Mouse (Mus musculus) adrenal gland, adult (tissue): ENCODE measurements around the gene Plg.

ENCODE experiments used
- DNase-seq, 2 experiments: peaks; one replicate each; pipeline ENCODE4 v3.0.0; 2022 to 2023; ENCODE audit warnings: low spot score in 1 of 2; ENCODE audit not compliant: inconsistent age in 2 of 2

The Plg gene

DNA sequence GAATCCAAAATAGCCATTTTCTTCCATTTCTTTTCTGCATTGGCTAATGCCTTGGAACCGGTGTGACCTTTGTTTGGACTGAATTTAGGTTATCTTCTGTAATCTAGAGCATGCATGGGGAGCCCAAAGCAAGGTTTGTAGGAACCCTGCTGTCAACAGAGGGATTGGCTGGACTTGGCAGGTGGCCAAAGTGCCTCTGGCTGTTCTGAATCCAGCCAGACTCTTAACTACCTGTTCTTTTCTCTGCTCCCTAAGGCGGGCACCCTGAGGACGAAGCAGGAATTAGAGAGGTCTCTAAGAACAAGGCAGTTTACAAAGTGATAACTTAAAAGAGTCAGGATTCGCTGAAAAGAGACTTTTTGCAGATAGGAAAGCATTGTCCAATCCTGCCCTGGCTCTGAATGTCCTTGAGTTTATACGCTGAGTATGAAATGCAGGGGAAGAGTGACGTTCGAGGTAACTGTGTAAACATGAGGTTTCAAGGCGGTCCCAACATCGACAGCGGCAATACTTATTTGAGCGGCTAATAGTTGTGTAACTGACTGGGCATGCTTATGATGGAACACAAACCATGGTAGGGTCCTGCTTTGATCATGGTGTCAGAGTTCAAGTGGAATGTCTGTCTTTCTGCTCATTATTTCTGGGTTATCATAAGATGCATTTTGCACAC, 74.6 kb downstream of the Plg start:
- peak; percentile 7 to 64 for DNase-seq

DNA sequence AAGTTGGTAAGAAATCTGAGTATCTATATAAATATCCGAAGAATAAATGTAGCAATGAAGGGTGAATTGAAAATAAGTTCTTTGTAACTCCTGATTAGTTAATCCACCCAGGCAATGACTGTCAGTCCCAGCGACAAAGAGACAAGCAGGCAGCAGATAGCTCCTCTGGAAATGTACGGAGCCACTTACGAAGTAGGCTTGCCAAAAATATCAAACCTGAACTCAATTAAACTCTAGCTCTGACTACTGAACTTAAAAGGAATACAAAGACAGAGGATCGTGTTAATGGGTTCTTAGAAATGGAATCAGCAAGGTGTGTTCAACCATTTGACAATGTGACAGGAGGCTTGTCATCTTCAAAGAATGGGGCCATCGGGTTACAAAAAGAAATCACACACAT, 75.3 kb downstream of the Plg start:
- DNase-seq: no peak

DNA sequence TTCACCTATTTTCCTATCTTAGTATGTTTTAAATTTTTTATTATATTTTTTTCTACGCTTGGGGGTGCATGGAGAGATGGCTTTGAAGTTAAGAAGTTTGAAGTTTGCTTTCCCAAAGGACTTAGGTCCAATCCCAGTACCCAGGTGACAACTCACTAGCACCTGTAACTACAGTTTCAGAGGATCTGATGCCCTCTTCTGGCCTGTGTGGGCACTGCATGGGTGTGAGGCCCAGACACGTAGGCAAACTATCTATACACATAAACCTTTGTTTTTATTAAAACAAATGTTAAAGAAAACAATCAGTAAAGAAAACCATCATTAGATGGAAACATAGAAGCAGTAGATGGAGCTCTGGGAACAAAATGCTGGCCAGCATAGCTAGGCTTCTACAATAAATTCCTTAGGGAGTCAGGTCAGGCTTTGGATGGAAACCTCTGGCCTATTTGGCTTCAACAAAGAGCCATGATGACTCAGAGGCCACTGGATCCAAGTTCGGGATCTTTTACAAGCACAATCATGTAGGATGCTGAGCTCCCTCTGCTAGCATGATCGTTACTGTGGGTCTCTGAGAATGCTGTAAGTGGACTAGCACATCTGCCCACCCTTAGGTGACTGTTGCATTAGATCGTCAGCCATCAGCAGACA, 76.9 kb downstream of the Plg start:
- peak; percentile 8 to 62 for DNase-seq

- DNase-seq: no peak
These were observed 82.8 kb downstream of the Plg start for GRCm38 (mm10) chr17:12461168-12461567.

GRCm38 (mm10) chr17:12466501-12467000, 88.1 kb downstream of the Plg start:
- DNase-seq: no peak

GRCm38 (mm10) chr17:12467642-12468041, 89.2 kb downstream of the Plg start:
- DNase-seq: no peak

GRCm38 (mm10) chr17:12468745-12469144, 90.3 kb downstream of the Plg start:
- no peak for DNase-seq
